Mouse (Mus musculus): ENCODE measurements around the gene Cfap58.

Cfap58 gene

GRCm38 (mm10) chr19:47980241-47980640, 42.8 kb downstream of the Cfap58 start:
- DNase-seq, result no peak

- DNase-seq, result no peak
Observed at GRCm38 (mm10) chr19:47985606-47986213, 48.2 kb downstream of the Cfap58 start.

- no peak for DNase-seq
Observed at GRCm38 (mm10) chr19:47987986-47988385, 50.5 kb downstream of the Cfap58 start.

GRCm38 (mm10) chr19:47988456-47988855, 51.0 kb downstream of the Cfap58 start:
- peak; percentile 34 for DNase-seq

- no peak for DNase-seq
Observed at GRCm38 (mm10) chr19:47988880-47989574, 51.6 kb downstream of the Cfap58 start.

- no peak for DNase-seq
Observed at GRCm38 (mm10) chr19:47989575-47989891, 52.1 kb downstream of the Cfap58 start.

- no peak for DNase-seq
Observed at GRCm38 (mm10) chr19:48001240-48001639, 63.8 kb downstream of the Cfap58 start.

GRCm38 (mm10) chr19:48001774-48002173, 64.3 kb downstream of the Cfap58 start:
- DNase-seq, result no peak

- DNase-seq, result no peak
Observed at GRCm38 (mm10) chr19:48008771-48009413, 71.4 kb downstream of the Cfap58 start.

GRCm38 (mm10) chr19:48009586-48010331, 72.3 kb downstream of the Cfap58 start:
- no peak for DNase-seq

GRCm38 (mm10) chr19:48020103-48020502, 82.6 kb downstream of the Cfap58 start:
- no peak for DNase-seq

GRCm38 (mm10) chr19:48021435-48021834, 84.0 kb downstream of the Cfap58 start:
- no peak for DNase-seq

GRCm38 (mm10) chr19:48022763-48023162, 85.3 kb downstream of the Cfap58 start:
- DNase-seq, result no peak

GRCm38 (mm10) chr19:48023726-48024125, 86.3 kb downstream of the Cfap58 start:
- no peak for DNase-seq

GRCm38 (mm10) chr19:48025366-48025765, 87.9 kb downstream of the Cfap58 start:
- no peak for DNase-seq

- DNase-seq, result no peak
Observed at GRCm38 (mm10) chr19:48026882-48027281, 89.4 kb downstream of the Cfap58 start.

- no peak for DNase-seq
Observed at GRCm38 (mm10) chr19:48039554-48039953, 102.1 kb downstream of the Cfap58 start.

GRCm38 (mm10) chr19:48047315-48047714, 109.8 kb downstream of the Cfap58 start:
- DNase-seq, result no peak

GRCm38 (mm10) chr19:48049361-48049760, 111.9 kb downstream of the Cfap58 start:
- peak; percentile 14 for DNase-seq

- DNase-seq, result no peak
Observed at GRCm38 (mm10) chr19:48063289-48063688, 125.8 kb downstream of the Cfap58 start.

- DNase-seq, result no peak
Observed at GRCm38 (mm10) chr19:48079718-48080117, 142.2 kb downstream of the Cfap58 start.

GRCm38 (mm10) chr19:48081456-48081855, 144.0 kb downstream of the Cfap58 start:
- DNase-seq, result no peak
